In genomic region chr6:129066986-129067385, GRCm38 (mm10) we compare ENCODE assay signal across 8 mouse cellular contexts. TPM values are rescaled to one million over a fixed set of nuclear protein-coding genes. Genes with fewer than 3 reads are reported as not detected.
DNase-seq lines count a peak whose midpoint lies in the region; ATAC-seq and TF ChIP-seq lines count a peak whose summit lies in the region.

No protein-coding gene starts in this region.

- H3K27me3 ChIP-seq in midbrain, embryonic 11.5 days (ENCODE audit: control insufficient read depth, insufficient read depth, low read length), result no peaks in the 10 kb centered on the region
- H3K27me3 ChIP-seq in midbrain, embryonic 16.5 days (ENCODE audit: control insufficient read depth, insufficient read depth, low read depth, low read length), result no peaks in the 10 kb centered on the region
- H3K27me3 ChIP-seq in forebrain, postnatal 0 days (ENCODE audit: insufficient read depth, low read length), result no peaks in the 10 kb centered on the region
- no peaks in the 10 kb centered on the region for H3K27me3 ChIP-seq in kidney, embryonic 15.5 days
- H3K27me3 ChIP-seq in liver, embryonic 16.5 days (ENCODE audit: control insufficient read depth, insufficient read depth, low read depth, low read length), result no peaks in the 10 kb centered on the region

- H3K27ac ChIP-seq in midbrain, embryonic 11.5 days (ENCODE audit: low read depth, low read length), result no peak overlapping the region
- H3K27ac ChIP-seq in midbrain, embryonic 16.5 days (ENCODE audit: low read length), result no peak overlapping the region
- H3K27ac ChIP-seq in forebrain, postnatal 0 days (ENCODE audit: low read depth, low read length), result no peak overlapping the region
- no peak overlapping the region for H3K27ac ChIP-seq in kidney, embryonic 15.5 days
- H3K27ac ChIP-seq in liver, embryonic 16.5 days (ENCODE audit: low read length), result no peak overlapping the region

- no peak overlapping the region for H3K4me2 ChIP-seq in midbrain, embryonic 11.5 days
- H3K4me2 ChIP-seq in midbrain, embryonic 16.5 days (ENCODE audit: low read length), result no peak overlapping the region
- H3K4me2 ChIP-seq in forebrain, postnatal 0 days (ENCODE audit: low read depth), result no peak overlapping the region
- H3K4me2 ChIP-seq in kidney, embryonic 15.5 days, result no peak overlapping the region
- H3K4me2 ChIP-seq in liver, embryonic 16.5 days (ENCODE audit: low read depth, low read length), result no peak overlapping the region

- DNase-seq in midbrain, embryonic 11.5 days (ENCODE audit: low spot score, missing footprints), result no peak
- DNase-seq in adrenal gland, postnatal 10 days, result peak; percentile 56
- peak; percentile 53 for DNase-seq in forebrain, postnatal 0 days
- peak; percentile 65 for DNase-seq in retina, embryonic 14.5 days (ENCODE audit: low spot score)
- no peak for DNase-seq in gastrocnemius, postnatal 36 days

- H3K36me3 ChIP-seq in midbrain, embryonic 11.5 days (ENCODE audit: control insufficient read depth, insufficient read depth, low read length), result no peaks in the 10 kb centered on the region
- H3K36me3 ChIP-seq in midbrain, embryonic 16.5 days (ENCODE audit: control insufficient read depth, insufficient read depth, low read length), result no peaks in the 10 kb centered on the region
- H3K36me3 ChIP-seq in forebrain, postnatal 0 days (ENCODE audit: insufficient read depth), result no peaks in the 10 kb centered on the region
- no peaks in the 10 kb centered on the region for H3K36me3 ChIP-seq in kidney, embryonic 15.5 days
- H3K36me3 ChIP-seq in liver, embryonic 16.5 days (ENCODE audit: control insufficient read depth, insufficient read depth), result no peaks in the 10 kb centered on the region

- no peak overlapping the region for H3K4me3 ChIP-seq in midbrain, embryonic 11.5 days (ENCODE audit: low read depth, low read length)
- no peak overlapping the region for H3K4me3 ChIP-seq in midbrain, embryonic 16.5 days (ENCODE audit: low read depth, low read length)
- H3K4me3 ChIP-seq in forebrain, postnatal 0 days (ENCODE audit: low read depth, low read length), result no peak overlapping the region
- no peak overlapping the region for H3K4me3 ChIP-seq in kidney, embryonic 15.5 days (replicated peaks)
- H3K4me3 ChIP-seq in liver, embryonic 16.5 days (ENCODE audit: low read depth, low read length), result no peak overlapping the region

- H3K9ac ChIP-seq in midbrain, embryonic 11.5 days (ENCODE audit: low read length), result no peak overlapping the region
- no peak overlapping the region for H3K9ac ChIP-seq in midbrain, embryonic 16.5 days (ENCODE audit: low read depth, low read length)
- no peak overlapping the region for H3K9ac ChIP-seq in forebrain, postnatal 0 days
- no peak overlapping the region for H3K9ac ChIP-seq in kidney, embryonic 15.5 days
- no peak overlapping the region for H3K9ac ChIP-seq in liver, embryonic 16.5 days (ENCODE audit: low read depth, low read length)

- H3K9me3 ChIP-seq in midbrain, embryonic 11.5 days (ENCODE audit: control insufficient read depth, low read length), result no peaks in the 10 kb centered on the region
- no peaks in the 10 kb centered on the region for H3K9me3 ChIP-seq in midbrain, embryonic 16.5 days (replicated peaks; ENCODE audit: control insufficient read depth, low read length, poor library complexity, severe bottlenecking)
- no peaks in the 10 kb centered on the region for H3K9me3 ChIP-seq in forebrain, postnatal 0 days (ENCODE audit: low read length)
- no peaks in the 10 kb centered on the region for H3K9me3 ChIP-seq in kidney, embryonic 15.5 days (replicated peaks)
- H3K9me3 ChIP-seq in liver, embryonic 16.5 days (replicated peaks; ENCODE audit: control insufficient read depth, low read length), result no peaks in the 10 kb centered on the region

- intact Hi-C loops in gastrocnemius, postnatal 36 days (cut with DNase I), result no loop called here

- H3K4me1 ChIP-seq in midbrain, embryonic 11.5 days (ENCODE audit: control insufficient read depth, insufficient read depth, low read length), result no peaks in the 10 kb centered on the region
- no peaks in the 10 kb centered on the region for H3K4me1 ChIP-seq in midbrain, embryonic 16.5 days (ENCODE audit: control insufficient read depth, insufficient read depth, low read length)
- no peaks in the 10 kb centered on the region for H3K4me1 ChIP-seq in forebrain, postnatal 0 days (ENCODE audit: insufficient read depth)
- H3K4me1 ChIP-seq in kidney, embryonic 15.5 days, result no peaks in the 10 kb centered on the region
- H3K4me1 ChIP-seq in liver, embryonic 16.5 days (ENCODE audit: control insufficient read depth, low read depth, low read length), result no peaks in the 10 kb centered on the region

- peak; percentile 82 for ATAC-seq in midbrain, embryonic 11.5 days (ENCODE audit: low FRiP score)
- no peak for ATAC-seq in midbrain, embryonic 16.5 days
- peak; percentile 75 for ATAC-seq in forebrain, postnatal 0 days
- 0 out of 2 replicates have a peak, but pooled peaks have one; percentile 29 for ATAC-seq in kidney, embryonic 15.5 days (replicated peaks; ENCODE audit: low FRiP score)
- 0 out of 2 replicates have a peak, but pooled peaks have one; percentile 30 for ATAC-seq in liver, embryonic 16.5 days (ENCODE audit: low read depth)

- WGBS in midbrain, embryonic 11.5 days, result 72% methylated on average over 1 of the region's 1 CpGs
- WGBS in midbrain, embryonic 16.5 days, result 57% methylated on average over 1 of the region's 1 CpGs
- 78% methylated on average over 1 of the region's 1 CpGs for WGBS in forebrain, postnatal 0 days
- WGBS in kidney, embryonic 15.5 days, result 76% methylated on average over 1 of the region's 1 CpGs
- 32% methylated on average over 1 of the region's 1 CpGs for WGBS in liver, embryonic 16.5 days (ENCODE audit: insufficient replicate concordance)

- peak; percentile 75 for TF ChIP-seq CTCF in forebrain, postnatal 0 days (IDR thresholded peaks at IDR 0.05; ENCODE audit: low read depth)

RNA-seq across cellular contexts. Expression of gene Klrb1f, which starts 21.3 kb away (rescaled TPM):
- polyA plus RNA-seq in midbrain, embryonic 11.5 days (2014; fragmentation: Nextera tagmentation; extraction: Ambion mirVana), result 0.23 and 0.28 TPM in 2 replicates
- 0.80 and 0.87 TPM in 2 replicates for polyA plus RNA-seq in midbrain, embryonic 16.5 days (2015; fragmentation: Nextera tagmentation; extraction: Ambion mirVana)
- under 1 TPM; 0.42 to 0.48 TPM for total RNA-seq in adrenal gland, postnatal 10 days (2021)
- 0.46 and 0.76 TPM in 2 replicates for total RNA-seq in forebrain, postnatal 0 days (2014; rRNA removed)
- polyA plus RNA-seq in forebrain, postnatal 0 days (2015; fragmentation: Nextera tagmentation; extraction: Ambion mirVana), result 0.28 and 0.55 TPM in 2 replicates
- polyA plus RNA-seq in kidney, embryonic 15.5 days (2015; fragmentation: Nextera tagmentation; extraction: Ambion mirVana), result 0.26 and 0.29 TPM in 2 replicates
- polyA plus RNA-seq in liver, embryonic 16.5 days (2015; fragmentation: Nextera tagmentation; extraction: Ambion mirVana), result 0.45 and 0.50 TPM in 2 replicates
- total RNA-seq in gastrocnemius, postnatal 36 days (2021), result not detected

RNA-seq across cellular contexts. Expression of gene Clec2e, which starts 33.7 kb away (rescaled TPM):
- polyA plus RNA-seq in midbrain, embryonic 11.5 days (2014; fragmentation: Nextera tagmentation; extraction: Ambion mirVana), result not detected in 2 replicates
- polyA plus RNA-seq in midbrain, embryonic 16.5 days (2015; fragmentation: Nextera tagmentation; extraction: Ambion mirVana), result not detected in 2 replicates
- not detected for total RNA-seq in adrenal gland, postnatal 10 days (2021)
- total RNA-seq in forebrain, postnatal 0 days (2014; rRNA removed), result not detected in 2 replicates
- polyA plus RNA-seq in forebrain, postnatal 0 days (2015; fragmentation: Nextera tagmentation; extraction: Ambion mirVana), result not detected in 2 replicates
- 0.06 TPM in 1 of 2 replicates, not detected in the other for polyA plus RNA-seq in kidney, embryonic 15.5 days (2015; fragmentation: Nextera tagmentation; extraction: Ambion mirVana)
- polyA plus RNA-seq in liver, embryonic 16.5 days (2015; fragmentation: Nextera tagmentation; extraction: Ambion mirVana), result 0.08 TPM in 1 of 2 replicates, not detected in the other
- under 1 TPM; 0.15 to 0.36 TPM for total RNA-seq in gastrocnemius, postnatal 36 days (2021)

Comparison
In these comparisons a context has a peak if more than half of its experiments do, and no peak if none do; other contexts are left out.
1. DNase-seq: peak in adrenal gland, postnatal 10 days (single experiment), forebrain, postnatal 0 days (single experiment) and retina, embryonic 14.5 days (single experiment); none in midbrain, embryonic 11.5 days (single experiment) and gastrocnemius, postnatal 36 days (0 of 2).